Mouse (Mus musculus): ENCODE results near the gene Arpin.

The Arpin gene

DNA sequence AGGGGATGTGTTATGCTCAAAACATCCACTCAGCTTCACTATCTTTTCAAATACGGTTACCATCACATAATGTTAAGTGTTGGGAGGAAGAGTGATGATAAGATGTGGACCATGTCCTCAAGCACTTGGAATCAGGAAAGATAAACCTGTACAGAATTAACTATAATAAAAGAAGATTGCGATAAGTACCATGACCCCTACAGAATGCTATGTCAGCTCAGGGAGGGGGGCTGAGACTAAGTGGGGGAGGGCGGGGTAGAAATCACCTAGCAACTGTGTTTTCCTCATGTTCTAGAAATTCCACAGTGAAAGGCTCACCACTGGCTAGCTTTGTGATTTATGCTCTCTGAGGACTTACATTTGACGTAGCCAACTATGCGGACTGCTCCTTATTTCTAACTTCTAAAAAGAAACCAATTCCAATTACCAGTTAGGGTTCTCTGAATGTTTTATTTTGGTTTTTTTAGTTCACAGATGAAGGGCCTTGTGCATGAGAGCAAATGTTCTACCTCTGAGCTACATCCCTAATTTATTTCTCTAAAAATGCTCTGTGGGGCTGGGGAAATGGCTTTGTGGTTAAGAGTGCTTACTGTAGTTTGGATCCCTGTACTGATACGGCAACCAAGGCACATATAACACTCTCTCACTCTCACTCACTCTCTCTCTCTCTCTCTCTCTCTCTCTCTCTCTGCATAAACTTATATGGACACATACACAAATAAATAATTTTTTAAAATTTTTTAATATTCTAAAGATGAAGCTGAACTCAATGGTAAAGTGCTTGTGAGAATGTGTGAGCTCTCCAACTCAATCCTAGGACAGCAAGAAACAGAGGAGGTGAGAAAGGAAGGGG lies 42.4 kb downstream of the Arpin start:
- no peak for DNase-seq (ENCODE audit: low read depth, low spot score)

DNA sequence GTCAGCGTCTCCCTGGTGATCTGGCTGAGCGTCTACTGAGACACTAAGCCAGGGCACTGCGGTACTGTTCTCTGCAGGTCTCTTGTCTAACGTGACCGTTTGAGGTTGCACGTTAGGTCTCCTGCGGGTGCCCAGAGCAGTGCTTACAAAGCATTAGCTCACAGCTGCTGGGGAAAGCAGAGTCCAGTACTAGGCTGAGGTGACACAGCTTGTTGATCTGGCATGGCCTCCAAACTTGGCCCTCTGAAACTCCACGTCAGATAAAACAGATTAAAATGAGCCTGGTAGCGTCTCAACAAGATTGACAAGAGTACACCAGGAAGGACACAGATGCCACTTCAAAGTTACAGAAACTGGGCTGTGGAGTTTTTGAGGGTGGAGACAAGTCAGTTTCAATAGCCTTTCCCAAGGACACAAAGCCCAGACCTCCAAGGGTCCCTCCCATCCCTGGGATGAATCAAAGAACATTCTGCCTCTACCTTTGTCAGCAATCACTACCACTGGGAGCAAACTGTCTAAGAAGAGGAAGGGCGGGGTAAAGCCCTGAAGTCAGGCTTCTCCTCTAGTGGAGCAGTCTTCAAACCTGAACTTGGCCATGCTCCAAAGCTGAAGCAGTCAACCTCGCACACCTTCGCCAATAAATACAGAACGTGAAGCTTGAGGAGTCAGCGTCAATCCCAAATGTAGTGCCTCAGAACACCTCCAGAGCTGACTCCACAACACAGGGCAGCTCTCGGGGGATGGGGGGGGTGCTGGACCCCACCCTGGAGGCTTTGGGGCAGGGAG lies 44.5 kb downstream of the Arpin start:
- DNase-seq (ENCODE audit: low read depth, low spot score), result peak; percentile 88

DNA sequence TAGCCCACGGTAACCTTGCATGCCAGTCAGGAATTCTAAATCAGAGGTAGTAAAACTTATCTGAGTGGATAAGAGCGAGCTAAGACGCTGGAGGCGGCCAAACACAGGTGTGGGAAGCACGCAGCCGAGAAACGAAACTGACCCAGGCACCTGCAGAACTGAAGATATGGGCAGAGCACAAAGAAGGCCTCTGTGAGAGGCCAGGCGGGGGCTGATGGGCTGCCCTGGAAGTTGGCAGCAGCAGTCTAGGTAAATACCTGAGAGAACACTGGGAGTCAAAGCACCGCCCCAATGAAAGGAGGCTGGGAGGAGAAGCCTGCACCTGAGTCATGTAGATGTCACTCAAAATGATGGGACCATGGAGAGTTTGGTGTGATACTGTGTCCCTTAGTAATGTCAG lies 46.6 kb downstream of the Arpin start:
- no peak for DNase-seq (ENCODE audit: low read depth, low spot score)

DNA sequence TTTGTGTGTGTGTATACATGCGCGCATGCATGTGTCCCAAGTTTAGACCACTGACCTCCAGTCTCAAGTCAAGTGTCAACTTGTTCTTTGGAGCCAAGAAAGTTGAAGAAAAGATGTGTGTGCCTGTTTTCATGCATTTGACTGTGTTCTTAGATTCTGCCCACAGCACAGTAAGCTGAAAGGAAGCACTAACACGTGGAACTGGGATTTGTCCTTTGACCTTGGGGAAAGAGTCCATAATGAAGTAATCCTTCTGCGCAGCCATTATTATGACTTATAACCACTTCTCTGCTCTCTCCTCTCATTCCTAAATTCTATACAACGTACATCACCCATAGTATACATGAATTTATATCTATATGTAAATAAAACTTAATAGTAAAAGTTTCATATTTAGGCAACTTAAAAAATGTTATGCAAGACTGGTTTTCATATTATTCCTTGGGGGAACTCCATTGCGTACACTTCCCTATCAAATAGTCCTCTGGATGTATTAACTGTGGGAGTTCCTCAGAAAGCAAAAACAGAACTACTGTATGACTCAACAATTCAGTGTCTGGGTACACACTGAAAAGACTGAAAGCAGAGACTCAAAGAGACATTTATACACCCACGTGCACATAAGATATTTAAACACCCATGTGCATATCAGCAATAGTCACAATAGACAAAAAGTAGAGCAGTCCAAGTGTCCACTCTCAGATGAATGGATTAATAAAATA lies 51.4 kb downstream of the Arpin start:
- DNase-seq (ENCODE audit: low read depth, low spot score), result no peak

DNA sequence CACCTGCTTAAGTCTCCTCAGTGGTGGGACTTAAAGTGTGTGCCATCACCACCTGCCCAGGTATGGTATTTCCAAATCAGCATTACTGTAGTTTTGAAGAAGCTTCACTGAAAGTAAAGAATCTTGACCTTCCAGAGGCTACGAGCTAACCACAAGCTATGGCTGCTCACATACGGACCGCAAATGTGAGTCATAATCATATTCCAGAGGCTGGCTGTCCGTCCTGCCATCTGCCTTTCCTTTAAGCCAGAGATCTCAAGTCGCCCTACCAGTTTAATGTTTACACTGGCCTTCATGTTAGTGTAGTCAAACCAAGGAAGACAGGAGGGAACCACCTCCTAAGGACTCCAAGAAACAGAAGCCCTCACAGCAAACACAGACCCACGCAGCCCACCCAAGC lies 53.3 kb downstream of the Arpin start:
- no peak for DNase-seq (ENCODE audit: low read depth, low spot score)

DNA sequence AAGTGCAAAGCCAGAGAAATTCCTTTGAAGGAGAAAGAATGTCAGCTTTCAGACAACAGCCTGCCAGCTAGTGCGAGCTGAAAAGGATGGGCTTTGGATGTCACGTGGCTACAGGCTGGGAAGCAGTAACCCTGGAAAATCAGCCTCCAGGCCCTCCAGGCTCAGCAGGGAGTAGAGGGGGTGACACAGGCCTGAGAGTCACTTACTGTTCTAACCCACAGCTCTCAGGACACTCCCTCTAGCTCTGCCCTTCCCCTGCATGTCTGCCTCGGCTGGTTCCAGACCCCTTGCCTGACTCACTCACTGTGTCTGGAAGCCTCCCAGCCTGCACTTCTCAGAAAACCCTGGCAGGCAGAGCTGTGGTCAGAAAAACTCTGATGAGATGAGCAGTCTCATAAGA lies 54.2 kb downstream of the Arpin start:
- peak; percentile 93 for DNase-seq (ENCODE audit: low read depth, low spot score)

DNA sequence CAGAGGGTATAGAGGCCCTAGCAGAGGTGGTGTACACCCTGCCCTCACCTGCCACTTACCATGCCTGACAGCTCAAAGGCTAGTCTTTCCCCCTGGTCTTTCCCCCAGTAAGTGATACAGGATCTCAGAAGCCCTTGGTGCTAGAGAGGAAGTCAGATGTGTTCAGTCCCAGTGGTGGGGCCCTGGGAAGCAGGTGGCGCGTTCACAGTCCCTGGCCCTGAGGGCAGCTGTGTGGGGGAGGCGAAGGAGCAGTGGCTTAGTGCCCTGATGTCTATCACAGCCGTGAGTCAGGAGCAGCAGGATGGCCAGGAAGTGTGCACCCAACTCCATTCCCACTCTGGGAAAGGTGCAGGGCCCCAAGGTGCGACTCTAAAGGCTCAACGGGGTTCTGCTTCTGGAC lies 55.1 kb downstream of the Arpin start:
- DNase-seq (ENCODE audit: low read depth, low spot score), result no peak

DNA sequence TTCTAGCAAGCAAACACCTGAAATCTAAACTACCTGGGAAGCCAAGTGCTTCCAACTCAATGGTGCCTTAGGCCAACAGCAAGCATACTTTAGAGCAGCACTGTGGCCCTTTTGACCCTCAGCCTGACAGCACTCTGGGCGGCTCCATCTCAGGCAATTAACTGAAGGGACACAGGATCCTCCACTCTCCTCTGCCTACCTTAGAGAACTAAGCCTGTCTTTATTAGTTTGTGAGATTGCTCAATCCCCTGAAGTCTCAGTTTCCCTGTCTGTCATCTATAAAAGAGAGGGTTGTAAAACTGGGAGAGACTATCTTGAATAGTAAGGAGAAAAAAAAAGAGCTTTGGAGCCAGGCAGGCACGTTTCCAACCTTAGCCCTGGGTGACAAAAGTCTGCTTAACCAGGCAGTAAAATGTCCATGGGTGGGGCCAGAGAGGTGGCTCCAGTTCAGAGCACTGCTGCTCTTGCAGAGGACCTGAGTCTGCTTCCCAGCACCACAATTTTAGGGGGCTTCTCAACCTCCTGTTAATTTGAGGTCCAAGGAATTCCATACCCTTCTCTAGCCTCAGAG lies 56.6 kb downstream of the Arpin start:
- no peak for DNase-seq (ENCODE audit: low read depth, low spot score)

Data from ZHBTc4 (cell line).